Mouse (Mus musculus) c-Kit-positive CD71-negative TER-119-negative erythroid progenitor cells, embryonic 14.5 days (primary cell): ENCODE data around the gene Rasgef1a.
A peak's percentile ranks its signal among the peaks of the same experiment; 100 is the strongest.

Source experiments
- DNase-seq: peaks from one replicate; pipeline ENCODE4 v3.0.0-alpha.2; 2013; ENCODE audit warnings: low read depth

Gene Rasgef1a

DNA sequence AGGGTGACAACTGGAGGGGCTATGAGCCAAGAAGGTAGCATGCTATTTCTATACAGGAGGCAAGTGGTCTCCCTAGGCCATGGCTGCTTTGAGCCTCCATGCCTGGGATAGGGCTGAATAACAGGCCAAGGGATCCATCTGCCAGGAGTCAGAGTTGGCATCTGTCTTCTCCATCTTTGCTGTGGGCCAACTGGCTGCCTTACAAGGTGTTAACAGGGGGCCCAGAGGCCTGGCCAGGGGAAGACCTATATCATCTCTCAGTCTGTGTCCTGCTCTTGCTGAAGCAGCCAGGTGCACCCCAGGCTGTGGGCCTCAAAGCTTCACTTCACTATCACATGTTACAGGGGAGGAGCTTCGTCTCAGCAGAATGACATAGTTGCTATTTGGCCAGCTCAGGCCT is 60.9 kb downstream of the Rasgef1a start:
- no peak for DNase-seq

DNA sequence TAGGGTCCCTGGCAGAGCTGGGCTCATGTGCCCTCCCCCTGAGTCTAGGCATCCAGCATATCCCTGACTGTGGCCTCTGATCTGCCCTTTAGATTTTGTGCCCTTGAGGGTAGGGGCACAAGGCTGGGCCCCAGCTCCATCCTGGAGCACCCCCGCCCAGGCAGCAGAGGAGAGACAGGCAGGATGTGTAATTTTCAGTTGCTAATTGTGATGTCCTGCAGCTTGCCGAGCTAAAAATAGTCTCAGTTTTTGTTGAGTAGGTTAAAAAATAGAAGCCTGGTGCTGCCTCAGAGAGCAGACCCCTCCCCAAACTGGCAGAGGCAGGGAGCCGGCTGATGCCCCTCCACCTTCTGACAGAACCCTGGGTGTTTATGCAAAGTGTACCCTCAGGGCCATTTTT is 62.9 kb downstream of the Rasgef1a start:
- no peak for DNase-seq

DNA sequence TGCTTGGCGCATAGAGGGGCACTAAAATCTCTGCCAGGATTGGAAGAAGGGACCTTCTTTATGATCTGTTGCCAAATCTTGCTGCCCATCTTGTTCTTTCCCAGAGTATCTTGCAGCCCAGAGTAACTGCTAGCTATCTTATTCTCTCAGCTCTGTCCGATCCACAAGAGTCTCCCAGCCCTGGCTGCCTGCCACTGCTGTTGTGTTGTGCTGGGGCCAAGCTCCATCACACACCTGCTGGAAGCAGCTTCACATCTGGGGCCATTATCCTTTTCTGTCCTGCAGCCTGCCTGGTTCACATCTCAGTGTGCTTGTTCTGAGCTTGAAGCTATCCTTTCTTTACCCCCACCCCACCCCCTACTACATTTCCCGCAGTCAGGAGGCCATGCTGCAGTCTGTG is 65.0 kb downstream of the Rasgef1a start:
- no peak for DNase-seq

DNA sequence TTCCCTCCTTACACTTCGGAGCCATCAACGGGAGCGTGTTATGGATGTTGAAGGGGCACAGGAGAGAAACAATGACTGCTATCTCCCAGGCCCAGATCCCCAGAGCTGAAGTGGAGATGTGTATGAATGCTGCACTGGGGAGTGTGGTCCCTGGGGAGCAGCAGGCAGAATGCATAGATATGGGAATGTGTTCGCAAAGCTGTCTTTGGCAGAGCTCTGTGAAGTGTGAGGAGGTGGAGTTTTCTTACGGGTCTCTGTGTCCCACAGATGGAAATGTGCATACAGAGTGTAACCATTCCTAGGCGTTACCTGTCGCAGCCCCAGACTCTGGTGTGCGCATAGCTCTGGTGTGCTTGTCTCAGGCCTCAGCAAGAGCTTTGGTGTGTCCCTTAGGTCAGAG is 65.5 kb downstream of the Rasgef1a start:
- DNase-seq, result no peak

DNA sequence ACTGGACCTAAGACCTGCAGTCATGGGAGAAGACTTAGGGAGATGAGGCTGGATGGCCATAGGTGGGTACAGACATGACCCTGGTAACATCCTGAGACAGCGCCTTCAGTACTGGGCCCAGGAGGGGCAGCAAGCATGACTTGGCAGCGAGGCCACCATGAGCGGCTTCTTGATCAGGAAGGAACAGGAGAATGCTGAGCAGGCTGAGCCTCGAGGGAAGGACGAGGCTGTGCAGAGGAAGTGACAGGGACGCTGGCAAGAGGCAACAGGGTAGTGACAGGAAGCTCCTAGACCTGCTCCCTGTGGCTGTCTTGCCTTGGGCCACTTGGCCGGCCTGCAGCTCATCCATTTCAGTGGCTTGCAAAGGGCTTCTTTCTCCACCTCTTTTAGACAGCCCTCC is 66.2 kb downstream of the Rasgef1a start:
- DNase-seq, result no peak

DNA sequence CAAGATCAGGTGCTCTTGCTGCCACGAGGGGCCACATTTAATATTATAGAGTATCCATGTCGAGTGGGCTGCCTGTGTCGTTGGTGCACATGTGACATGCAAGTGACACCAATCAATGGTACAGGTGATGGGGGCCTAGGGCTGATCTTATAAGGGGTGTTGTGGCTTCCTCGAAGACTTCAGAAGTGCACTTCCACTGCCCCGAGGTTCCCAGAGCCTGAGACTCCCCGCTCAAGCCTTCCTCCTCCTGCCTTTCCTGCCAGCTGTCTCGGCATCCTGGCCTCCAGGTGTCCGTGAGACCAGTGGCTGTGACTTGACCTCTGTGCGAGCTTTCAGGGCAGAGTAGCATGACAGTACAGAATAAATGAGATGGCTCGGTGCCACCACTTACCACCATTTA is 67.5 kb downstream of the Rasgef1a start:
- DNase-seq, result no peak

DNA sequence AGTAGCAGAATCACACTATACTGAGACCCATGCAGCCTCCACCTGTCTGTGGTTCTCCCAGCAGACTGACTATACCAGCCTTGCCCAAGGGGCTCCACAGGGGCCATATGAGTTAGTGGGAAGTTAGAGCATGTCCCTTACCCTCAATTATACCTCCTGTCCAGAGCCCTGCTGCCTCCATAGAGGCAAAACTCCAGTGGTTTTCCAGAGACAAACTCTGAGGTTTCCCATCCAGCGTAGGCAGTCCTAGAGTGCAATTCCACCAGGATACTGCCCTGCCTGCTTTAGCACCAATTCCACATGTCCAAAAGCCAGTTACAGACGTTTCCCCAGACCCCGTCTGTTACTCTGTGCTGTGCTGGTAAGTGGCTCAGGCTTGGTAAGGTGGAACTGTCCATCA is 68.1 kb downstream of the Rasgef1a start:
- no peak for DNase-seq

DNA sequence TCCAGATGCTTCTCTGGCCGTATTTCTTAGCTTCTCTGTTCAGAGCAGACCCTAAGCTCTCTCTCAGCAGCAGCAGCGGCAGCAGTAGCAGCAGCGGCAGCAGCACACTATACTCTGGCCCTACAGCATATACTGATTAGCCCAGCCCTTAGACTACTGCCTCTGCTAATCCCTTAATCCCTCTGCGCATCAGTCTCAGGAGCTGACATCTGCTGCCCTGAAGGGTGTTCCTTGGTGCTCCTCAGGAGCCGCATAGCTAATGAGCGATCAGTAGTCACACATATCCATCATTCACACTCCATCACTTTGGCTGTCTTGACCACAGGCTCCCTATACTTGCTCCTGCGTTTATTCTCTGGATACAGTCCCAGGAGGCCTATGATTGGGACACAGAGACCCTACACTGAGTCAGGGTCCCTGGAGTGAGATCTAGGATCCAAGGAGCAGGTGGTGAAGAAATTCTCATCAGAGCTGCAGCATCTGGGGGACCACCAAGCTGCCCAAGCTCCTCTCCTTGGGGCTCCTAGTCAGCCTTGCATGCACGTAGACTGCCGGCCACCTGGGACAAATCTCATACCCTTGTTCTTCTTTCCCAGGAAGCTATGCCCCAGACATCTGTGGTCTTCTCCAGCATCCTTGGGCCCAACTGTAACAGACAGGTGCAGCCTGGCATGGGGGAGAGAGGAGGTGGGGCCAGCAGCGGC is 68.7 kb downstream of the Rasgef1a start:
- no peak for DNase-seq

DNA sequence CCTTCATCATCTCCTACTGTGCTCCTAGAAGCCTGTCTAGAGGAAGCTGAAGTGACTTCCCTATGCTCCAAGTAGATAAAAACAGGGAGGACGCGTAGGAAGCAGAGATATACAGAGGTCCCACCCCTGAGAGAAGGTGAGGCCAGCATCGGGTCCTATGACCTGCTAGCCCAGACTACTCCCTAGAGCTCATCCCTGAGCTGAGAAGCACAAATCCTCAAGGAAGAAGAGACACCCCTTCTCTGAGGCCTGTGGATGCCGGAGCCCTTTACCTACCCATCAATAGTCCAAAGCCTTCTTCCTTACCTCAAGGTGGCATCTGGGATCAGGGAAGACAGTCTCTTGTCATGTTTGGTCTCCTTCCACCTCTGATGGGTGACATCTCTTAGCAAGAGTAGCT is 69.5 kb downstream of the Rasgef1a start:
- no peak for DNase-seq

DNA sequence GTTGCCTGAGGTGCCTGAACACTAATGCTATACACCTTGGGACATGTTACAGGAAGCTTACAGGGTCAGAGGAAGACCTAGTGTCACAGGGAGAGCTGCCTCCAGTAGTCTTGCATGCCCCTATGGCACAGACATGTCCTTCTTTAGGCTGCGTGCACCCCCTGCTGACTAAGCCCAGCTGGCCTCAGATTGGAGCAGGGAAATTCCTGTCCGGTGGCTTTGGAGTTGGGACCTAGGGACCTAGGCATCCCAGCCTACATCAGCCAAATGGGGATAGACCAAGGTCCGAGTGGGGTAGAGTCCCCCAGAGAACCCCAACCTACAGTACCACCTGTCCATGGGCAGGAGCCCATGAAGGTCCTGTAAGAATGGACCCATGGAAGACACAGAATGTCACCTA is 71.1 kb downstream of the Rasgef1a start:
- DNase-seq, result no peak

DNA sequence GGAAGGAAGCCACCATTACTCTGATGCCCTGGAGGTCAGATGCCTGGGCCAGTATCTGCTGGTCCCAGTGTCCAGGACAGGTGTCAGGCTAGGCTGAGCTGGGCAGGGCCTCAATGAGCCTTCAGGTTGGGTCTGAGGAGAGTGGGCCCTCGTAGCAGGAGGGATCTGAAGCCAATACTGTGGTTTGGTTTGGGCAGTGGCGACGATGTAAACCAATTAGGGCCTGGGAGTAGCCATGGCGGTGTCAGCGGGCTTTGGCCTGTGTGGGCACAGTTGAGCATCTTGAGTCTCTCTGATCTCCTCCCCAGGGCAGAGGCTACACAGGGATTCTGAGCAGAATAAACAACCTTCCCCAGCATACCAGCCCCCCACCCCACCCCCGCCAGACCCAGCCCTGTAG is 72.4 kb downstream of the Rasgef1a start:
- no peak for DNase-seq

DNA sequence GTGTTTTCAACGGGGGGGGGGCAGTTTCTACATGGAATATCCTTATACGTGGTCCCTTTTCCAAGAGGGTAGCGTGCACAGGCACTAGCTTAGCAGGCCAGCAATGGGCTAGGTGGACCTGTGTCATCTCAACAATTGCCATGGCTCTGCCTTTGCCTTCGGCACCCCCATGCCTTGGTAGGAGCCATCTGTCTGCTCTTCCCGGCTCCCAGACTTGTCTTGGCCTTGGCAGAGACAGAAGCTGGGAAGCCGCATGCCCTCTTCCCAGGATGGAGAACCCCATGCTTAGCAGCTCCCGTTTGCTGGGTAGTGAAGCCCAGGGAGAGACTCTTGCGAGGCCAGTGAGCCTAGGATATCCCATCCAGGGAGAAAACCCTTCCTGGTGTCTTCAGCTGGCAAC is 73.4 kb downstream of the Rasgef1a start:
- DNase-seq, result no peak

DNA sequence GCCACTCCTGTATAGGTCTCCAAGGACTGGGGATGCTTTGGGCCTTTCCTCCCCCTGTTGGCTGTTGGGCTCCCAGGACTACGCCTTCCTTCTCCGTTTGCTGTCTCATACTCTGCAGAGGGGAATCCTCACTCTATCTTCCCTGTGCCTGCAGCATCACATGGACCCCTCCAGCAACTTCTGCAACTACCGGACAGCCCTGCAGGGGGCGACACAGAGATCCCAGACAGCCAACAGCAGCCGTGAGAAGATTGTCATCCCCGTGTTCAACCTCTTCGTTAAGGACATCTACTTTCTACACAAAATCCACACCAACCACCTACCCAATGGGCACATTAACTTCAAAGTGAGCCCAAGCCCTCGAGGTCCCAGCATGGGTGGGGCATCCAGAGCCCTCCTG is 76.7 kb downstream of the Rasgef1a start:
- no peak for DNase-seq

DNA sequence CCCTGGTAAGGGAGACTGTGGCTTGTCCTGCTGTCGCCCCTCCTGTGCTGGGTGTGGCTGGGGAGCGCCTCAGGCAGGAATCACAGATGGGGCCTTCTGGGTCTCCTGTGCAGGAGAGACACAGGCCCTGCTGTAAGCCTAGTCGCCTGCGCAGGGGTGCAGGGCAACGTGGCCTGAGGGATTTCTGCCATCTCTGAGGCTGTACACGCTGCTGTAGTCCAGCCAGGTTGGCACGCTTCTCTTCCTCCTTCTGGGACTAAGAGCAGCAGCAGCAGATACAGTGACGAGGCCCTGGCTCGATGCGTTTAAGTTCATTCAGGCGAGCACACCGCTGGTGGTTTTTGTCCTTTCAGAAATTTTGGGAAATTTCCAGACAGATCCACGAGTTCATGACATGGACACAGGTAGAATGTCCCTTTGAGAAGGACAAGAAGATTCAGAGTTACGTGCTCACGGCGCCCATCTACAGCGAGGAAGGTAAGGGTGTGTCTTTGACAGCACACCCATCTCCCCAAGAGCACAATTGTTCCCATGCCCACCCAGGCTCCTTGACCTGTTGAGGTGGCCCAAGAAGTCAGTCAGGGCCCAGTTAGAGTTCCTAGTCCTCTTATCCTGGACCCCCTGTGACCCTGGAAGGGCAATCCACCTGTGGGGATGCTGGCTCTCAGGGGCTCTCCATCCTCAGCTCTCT is 77.7 kb downstream of the Rasgef1a start:
- no peak for DNase-seq

DNA sequence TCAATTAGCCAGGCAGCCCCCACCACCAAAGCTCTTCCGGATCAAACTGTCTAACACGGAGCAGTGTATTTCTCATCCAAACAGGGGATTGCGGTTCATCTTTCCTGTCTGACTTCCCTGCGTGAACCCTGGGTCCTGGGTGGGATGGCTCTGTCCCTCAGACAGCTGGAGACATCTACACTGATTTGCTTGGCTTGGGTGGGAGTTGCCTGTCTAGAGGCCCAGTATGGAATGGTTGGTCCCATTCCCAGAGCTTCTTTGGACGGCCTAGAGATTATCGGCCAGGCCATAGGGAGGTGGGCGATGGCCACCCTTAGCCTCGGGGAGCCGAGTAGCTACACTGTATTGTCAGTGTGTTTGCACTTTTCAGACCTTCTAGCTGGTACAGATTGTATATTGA is 79.6 kb downstream of the Rasgef1a start:
- no peak for DNase-seq

DNA sequence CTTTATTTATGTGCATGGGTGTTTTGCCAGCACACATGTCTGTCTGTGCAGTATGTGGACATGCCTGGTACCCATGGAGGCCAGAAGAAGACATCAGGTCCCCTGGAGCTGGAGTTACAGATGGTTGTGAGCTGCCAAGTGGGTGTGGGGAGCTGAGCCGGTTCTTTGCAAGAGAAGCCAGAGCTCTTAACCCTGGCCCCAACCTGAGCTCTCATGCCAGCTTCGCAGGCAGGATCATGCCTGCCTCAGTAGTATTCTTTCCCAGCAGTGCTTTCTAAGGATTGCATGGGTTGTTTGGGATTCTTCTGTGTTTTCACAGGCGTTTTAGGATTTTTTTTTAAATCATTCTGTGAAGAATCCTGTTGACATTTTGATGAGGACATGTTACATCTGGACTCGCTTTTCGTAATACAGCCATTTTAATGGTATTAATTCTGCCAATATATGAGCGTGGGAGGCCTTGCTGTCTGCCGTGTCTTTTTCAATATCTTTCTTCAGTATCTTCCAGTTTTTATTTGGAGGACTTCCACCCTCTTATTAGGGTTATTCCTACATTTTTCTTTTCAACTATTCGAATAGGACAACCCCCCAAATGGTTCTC is 86.6 kb downstream of the Rasgef1a start:
- no peak for DNase-seq

DNA sequence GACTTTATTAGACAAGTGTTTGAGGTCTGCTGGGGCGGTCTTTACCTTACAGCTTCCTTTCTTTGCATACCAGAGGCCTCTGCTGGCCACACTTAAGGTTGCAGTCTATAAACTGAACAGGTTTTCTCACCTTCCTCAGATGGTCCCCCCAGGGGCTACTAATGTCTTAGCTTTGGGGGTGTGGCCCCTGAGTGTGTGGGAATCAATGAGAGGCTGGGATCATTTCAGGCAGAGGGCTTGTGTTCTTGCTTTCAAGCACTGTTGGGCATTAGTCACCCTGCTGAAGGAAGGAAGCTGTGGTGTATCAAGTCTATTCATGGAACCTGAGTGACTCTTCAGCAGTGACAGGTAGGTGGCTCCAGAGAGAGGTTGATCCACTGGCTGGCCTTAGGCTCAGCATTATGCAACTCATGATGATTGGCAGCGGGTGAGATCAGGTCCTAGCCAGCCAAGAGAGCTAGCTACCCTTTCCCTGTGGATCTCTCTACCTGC is 88.1 kb downstream of the Rasgef1a start:
- peak; percentile 12 for DNase-seq

DNA sequence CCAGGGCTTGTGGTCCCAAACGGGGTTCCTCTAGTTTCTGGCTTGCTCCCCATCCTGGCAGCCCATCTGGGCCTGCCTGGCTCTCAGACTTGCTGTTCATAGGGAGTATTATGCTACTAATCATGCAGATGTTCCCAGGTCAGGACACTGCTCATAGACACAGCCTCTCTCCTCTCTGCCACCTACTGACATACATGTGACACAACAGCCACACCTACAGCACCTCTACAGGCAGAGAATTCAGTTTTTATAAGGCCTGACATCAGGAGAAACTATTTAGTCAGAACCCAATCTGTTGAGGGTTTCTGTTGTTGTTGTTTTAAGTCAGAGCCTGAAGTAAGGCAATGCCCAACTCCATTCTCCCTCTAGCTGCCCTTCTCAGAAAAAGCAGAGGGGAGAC is 100.6 kb downstream of the Rasgef1a start:
- no peak for DNase-seq

DNA sequence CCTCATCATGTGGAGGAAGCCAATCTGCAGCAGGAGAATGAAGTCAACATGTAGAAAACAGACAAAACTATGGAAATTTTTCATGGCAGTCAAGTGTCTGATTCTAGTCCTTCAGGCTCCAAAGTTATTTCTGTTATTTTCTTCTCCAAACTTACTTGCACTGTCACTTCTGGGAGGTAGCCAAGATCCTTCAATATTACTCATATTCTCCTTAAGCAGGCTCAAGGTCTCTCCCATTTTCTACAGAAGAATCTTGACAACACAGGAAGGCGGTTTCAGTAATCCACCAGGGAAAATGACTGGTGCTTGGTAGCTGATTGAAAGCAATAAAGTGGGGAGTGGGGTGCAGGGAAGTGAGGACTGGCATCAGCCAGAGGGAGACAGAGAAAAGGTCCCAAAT is 111.5 kb downstream of the Rasgef1a start:
- no peak for DNase-seq

DNA sequence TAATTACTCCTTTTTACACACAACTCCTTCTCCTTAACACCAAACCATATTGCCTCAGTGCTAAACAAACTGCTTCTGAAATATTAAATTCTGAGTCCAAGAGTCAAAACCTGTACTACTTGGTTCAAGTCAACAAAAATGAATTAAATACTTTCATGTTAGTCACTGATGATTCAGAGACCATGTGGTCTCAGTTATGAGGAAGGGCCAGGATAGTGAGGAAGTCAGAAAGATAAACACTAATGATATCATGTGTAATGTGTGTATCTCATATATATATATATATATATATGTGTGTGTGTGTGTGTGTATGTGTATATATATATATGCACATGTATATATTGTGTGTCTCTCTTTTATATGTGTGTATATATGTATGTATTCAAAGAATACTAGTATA is 115.3 kb downstream of the Rasgef1a start:
- DNase-seq, result no peak

DNA sequence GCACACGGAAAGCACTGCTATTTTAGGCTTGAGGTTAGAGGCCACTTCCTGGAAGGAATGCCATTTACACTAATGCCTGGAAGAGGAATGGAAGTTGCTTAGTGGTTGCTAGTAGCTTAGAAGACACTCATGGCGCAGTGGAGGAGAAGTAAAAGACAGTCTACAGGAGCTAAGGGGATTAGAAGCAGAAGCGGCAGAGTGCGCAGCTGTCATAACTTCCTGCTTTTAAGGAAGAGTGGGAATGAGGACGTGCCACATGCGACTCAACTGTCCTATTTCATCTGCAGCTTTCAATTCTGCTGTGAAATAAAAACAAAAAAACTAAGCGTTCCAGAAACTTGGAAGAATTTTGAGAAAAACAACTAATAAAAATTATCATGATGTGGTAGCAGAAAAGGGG is 116.0 kb downstream of the Rasgef1a start:
- DNase-seq, result no peak

DNA sequence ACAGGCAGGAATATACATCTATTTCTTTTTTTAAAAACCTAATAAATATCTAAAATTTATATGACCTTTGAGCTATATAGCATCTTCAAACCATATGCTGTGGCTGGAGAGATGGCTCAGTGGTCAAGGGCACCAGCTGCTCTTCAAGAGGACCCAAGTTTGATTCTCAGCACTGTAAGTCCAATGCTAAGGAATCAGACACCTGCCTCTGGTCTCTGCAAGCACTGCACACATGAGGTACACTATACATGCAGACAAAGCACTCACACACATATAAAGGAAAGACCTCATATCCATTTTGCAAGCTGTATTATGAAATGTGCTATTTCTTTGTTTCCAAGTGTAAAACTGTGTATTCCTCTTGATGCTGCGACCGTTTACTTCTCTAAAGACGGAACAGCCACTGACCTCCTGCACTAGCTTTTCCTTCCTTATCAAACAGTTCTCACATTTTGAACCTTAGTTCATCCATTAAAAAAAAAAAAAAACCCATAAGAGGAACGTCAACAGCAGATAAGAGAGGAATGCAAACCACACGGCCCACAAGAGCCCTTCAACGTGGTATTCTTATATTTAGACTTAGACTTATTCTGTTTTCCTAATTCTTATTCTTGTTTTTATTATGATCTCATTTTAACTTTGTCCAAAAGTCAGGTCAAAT is 116.7 kb downstream of the Rasgef1a start:
- no peak for DNase-seq

DNA sequence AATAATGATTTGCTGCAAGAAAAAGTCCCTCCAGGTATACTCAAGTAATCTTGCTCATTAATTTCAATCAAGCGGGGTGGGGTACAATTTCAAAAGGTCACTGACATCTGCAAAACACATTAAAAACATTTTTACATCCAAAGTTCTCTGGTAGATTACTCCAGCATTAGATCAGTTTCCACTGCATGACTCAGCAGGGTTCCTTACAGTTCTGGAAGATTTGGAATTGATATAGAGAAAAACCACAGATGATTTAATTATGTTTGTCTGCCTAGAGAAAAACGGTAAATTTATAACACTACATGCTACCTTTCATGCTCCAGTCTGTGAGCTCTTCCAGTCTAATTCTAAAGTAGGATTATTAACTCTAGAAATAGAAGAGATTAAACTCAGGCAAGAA is 118.8 kb downstream of the Rasgef1a start:
- no peak for DNase-seq
